In genomic region chr19:7790571-7790970, GRCm38 (mm10) we compare ENCODE assay signal across 47 mouse cellular contexts. TPM values are rescaled to one million over a fixed set of nuclear protein-coding genes. Genes with fewer than 3 reads are reported as not detected.
"Had no signal": no experiment of that assay in that cellular context is flagged by ENCODE, and none has a peak within 500 bp of the region (broad histone marks: within the 10 kb centered on the region; RNA-seq: fewer than 3 reads in every experiment).

No protein-coding gene starts in this region.

- H3K36me3 ChIP-seq: limb, embryonic 10.5 days; limb, embryonic 12.5 days; limb, embryonic 13.5 days; limb, embryonic 15.5 days; liver, embryonic 12.5 days; liver, embryonic 13.5 days; liver, embryonic 15.5 days; lung, embryonic 15.5 days; midbrain, embryonic 10.5 days; midbrain, embryonic 12.5 days; midbrain, embryonic 13.5 days; midbrain, embryonic 15.5 days; neural tube, embryonic 12.5 days had no signal

- H3K9ac ChIP-seq: limb, embryonic 12.5 days; limb, embryonic 13.5 days; limb, embryonic 15.5 days; liver, embryonic 12.5 days; liver, embryonic 13.5 days; liver, embryonic 14.5 days; liver, embryonic 15.5 days; liver, postnatal 0 days; lung, embryonic 14.5 days; lung, embryonic 15.5 days; midbrain, embryonic 12.5 days; midbrain, embryonic 13.5 days; midbrain, embryonic 15.5 days; neural tube, embryonic 12.5 days had no signal

- H3K27ac ChIP-seq: left cerebral cortex, adult 2 months; limb, embryonic 10.5 days; limb, embryonic 12.5 days; limb, embryonic 13.5 days; limb, embryonic 15.5 days; liver, embryonic 12.5 days; liver, embryonic 13.5 days; liver, embryonic 14.5 days; liver, embryonic 15.5 days; lung, embryonic 15.5 days; macrophage; midbrain, embryonic 10.5 days; midbrain, embryonic 12.5 days; midbrain, embryonic 13.5 days; midbrain, embryonic 15.5 days; neural tube, embryonic 12.5 days had no signal

- ATAC-seq: liver, embryonic 12.5 days; liver, postnatal 0 days; lung, postnatal 0 days; midbrain, embryonic 13.5 days; midbrain, embryonic 15.5 days; midbrain, embryonic 16.5 days had no signal

- H3K4me2 ChIP-seq: limb, embryonic 12.5 days; limb, embryonic 13.5 days; limb, embryonic 15.5 days; liver, embryonic 12.5 days; liver, embryonic 13.5 days; liver, embryonic 15.5 days; lung, embryonic 14.5 days; lung, embryonic 15.5 days; midbrain, embryonic 11.5 days; midbrain, embryonic 12.5 days; midbrain, embryonic 13.5 days; midbrain, embryonic 15.5 days; neural tube, embryonic 12.5 days had no signal

- H3K9me3 ChIP-seq: limb, embryonic 10.5 days; limb, embryonic 15.5 days; liver, embryonic 12.5 days; liver, embryonic 13.5 days; liver, embryonic 15.5 days; lung, embryonic 15.5 days; megakaryocyte, embryonic 14.5 days; midbrain, embryonic 15.5 days had no signal

- H3K4me3 ChIP-seq: left cerebral cortex, adult 2 months; limb, embryonic 10.5 days; limb, embryonic 12.5 days; limb, embryonic 13.5 days; limb, embryonic 15.5 days; liver, embryonic 12.5 days; liver, embryonic 13.5 days; liver, embryonic 15.5 days; lung, embryonic 15.5 days; megakaryocyte, embryonic 14.5 days; midbrain, embryonic 10.5 days; midbrain, embryonic 12.5 days; midbrain, embryonic 13.5 days; midbrain, embryonic 15.5 days; myocyte; neural tube, embryonic 12.5 days had no signal

- H3K4me1 ChIP-seq: limb, embryonic 10.5 days; limb, embryonic 12.5 days; limb, embryonic 13.5 days; limb, embryonic 15.5 days; liver, embryonic 12.5 days; liver, embryonic 13.5 days; liver, embryonic 15.5 days; lung, embryonic 15.5 days; megakaryocyte, embryonic 14.5 days; midbrain, embryonic 10.5 days; midbrain, embryonic 12.5 days; midbrain, embryonic 13.5 days; midbrain, embryonic 15.5 days; neural tube, embryonic 12.5 days had no signal

- DNase-seq: left cerebral cortex, postnatal 4 days; liver; liver, embryonic 13.5 days; liver, postnatal 0 days; lung, adult 18-20 months; lung, adult 2 months; lung, embryonic 14.5 days; lung, postnatal 10 days; lung, postnatal 14 days; lung, postnatal 36 days; lung, postnatal 4 days; midbrain, embryonic 14.5 days had no signal

- H3K27me3 ChIP-seq: limb, embryonic 12.5 days; limb, embryonic 13.5 days; limb, embryonic 15.5 days; liver, embryonic 12.5 days; liver, embryonic 13.5 days; liver, embryonic 15.5 days; lung, embryonic 15.5 days; megakaryocyte, embryonic 14.5 days; midbrain, embryonic 12.5 days; midbrain, embryonic 13.5 days; midbrain, embryonic 15.5 days; neural tube, embryonic 12.5 days had no signal

RNA-seq across cellular contexts. Expression of gene Slc22a26, which starts 11.9 kb away (rescaled TPM):
- total RNA-seq: left cerebral cortex, adult 2 months; left cerebral cortex, adult 8-10 months; left cerebral cortex, postnatal 10 days; left cerebral cortex, postnatal 14 days; left cerebral cortex, postnatal 25 days; left cerebral cortex, postnatal 36 days; left cerebral cortex, postnatal 4 days; megakaryocyte progenitor cell, adult 5-6 weeks; megakaryocyte, adult 5-6 weeks; megakaryocyte-erythroid progenitor cell, adult 5-6 weeks; midbrain, postnatal 0 days; monocyte, adult 5-6 weeks had no signal
- polyA plus RNA-seq: limb, embryonic 10.5 days; limb, embryonic 11.5 days; limb, embryonic 12.5 days; limb, embryonic 13.5 days; limb, embryonic 14.5 days; limb, embryonic 15.5 days; liver, embryonic 12.5 days; liver, embryonic 13.5 days; liver, embryonic 14.5 days; liver, embryonic 15.5 days; liver, embryonic 16.5 days; lung, adult 2 months; lung, embryonic 14.5 days; lung, embryonic 15.5 days; lung, embryonic 16.5 days; lung, postnatal 0 days; macrophage; midbrain, embryonic 10.5 days; midbrain, embryonic 11.5 days; midbrain, embryonic 12.5 days; midbrain, embryonic 13.5 days; midbrain, embryonic 14.5 days; midbrain, embryonic 15.5 days; midbrain, embryonic 16.5 days; midbrain, postnatal 0 days; myocyte; neural tube, embryonic 11.5 days; neural tube, embryonic 12.5 days had no signal
